Mouse (Mus musculus): ENCODE measurements around the gene Gm12248.

- TF ChIP-seq CTCF (IDR thresholded peaks at IDR 0.05; ENCODE audit: insufficient read depth, low read length): no peak
- TF ChIP-seq POLR2A (IDR thresholded peaks at IDR 0.05; ENCODE audit: borderline replicate concordance, extremely low read depth, low read depth, low read length): no peak
Measured at GRCm38 (mm10) chr11:58017422-58017821, 75.5 kb downstream of the Gm12248 start.

Measured in lung, adult 2 months (tissue).